Mouse (Mus musculus): ENCODE results near the gene Apba1. TPM values are rescaled to one million over a fixed set of nuclear protein-coding genes. Genes with fewer than 3 reads are reported as not detected.

Gene Apba1
- total RNA-seq, 4 experiments from 2014 or later: 124 to 130 (median 127) TPM

DNA sequence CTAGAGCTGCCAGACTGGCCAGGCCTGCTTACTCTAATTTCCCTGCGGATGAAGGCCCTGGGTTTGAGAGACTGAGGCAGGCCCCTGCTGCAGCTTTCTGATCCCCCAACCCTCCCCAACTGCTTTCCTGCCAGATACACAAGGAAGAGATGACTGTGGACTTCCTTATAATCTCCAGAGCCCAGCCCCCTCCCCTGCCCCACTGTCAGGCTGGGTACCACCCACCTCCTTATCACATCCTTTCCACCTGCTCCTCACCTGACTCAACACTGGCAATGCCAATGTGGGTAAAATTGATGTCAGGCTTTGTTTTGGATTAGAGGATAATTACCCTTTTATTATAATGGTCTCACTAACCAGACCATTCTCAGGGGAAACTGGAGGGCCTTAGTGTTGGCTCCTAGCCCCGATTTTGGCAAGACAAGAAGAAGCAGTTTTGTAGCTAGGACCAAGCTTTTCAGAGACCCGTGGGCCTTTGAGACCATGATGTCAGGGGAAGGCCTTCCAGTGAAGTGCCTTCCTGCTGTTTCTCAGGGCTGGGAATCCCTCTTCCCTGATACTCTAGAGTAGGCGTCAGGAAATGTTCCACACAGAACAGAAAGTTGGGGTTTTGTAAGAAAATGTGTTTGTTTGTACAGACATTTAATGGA lies 44.7 kb downstream of the Apba1 start:
- no peak for DNase-seq (ENCODE audit: low spot score in 2 of 2)

- DNase-seq (ENCODE audit: low spot score in 2 of 2): no peak
Observed at GRCm38 (mm10) chr19:23806796-23807195, 48.1 kb downstream of the Apba1 start.

GRCm38 (mm10) chr19:23807371-23807770 lies 48.7 kb downstream of the Apba1 start:
- DNase-seq (ENCODE audit: low spot score in 2 of 2): no peak

- no peak for DNase-seq (ENCODE audit: low spot score in 2 of 2)
Observed at GRCm38 (mm10) chr19:23809236-23809635, 50.5 kb downstream of the Apba1 start.

GRCm38 (mm10) chr19:23810512-23810911 lies 51.8 kb downstream of the Apba1 start:
- DNase-seq (ENCODE audit: low spot score in 2 of 2): no peak

DNA sequence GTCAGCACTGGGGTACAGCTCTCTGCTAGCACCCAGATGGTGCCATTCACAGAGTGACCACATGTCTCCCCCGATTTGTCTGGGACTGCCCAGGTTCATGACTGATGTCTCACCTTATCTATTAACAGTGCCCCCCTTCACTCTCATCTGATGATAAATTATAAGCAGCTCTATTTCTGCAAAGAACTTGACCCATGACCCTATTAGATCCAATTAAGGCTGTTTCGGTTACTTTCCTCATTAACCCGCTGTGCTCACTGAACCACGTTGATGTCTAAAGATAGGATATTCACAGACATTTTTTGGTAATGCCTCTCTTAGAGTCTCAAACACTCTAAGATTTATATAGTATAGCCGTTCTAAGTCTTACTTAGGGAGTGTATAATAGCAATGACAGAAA lies 52.3 kb downstream of the Apba1 start:
- DNase-seq (ENCODE audit: low spot score in 2 of 2): no peak

GRCm38 (mm10) chr19:23816762-23817161 lies 58.1 kb downstream of the Apba1 start:
- DNase-seq (ENCODE audit: low spot score in 2 of 2): no peak

GRCm38 (mm10) chr19:23817196-23817595 lies 58.5 kb downstream of the Apba1 start:
- no peak for DNase-seq (ENCODE audit: low spot score in 2 of 2)

DNA sequence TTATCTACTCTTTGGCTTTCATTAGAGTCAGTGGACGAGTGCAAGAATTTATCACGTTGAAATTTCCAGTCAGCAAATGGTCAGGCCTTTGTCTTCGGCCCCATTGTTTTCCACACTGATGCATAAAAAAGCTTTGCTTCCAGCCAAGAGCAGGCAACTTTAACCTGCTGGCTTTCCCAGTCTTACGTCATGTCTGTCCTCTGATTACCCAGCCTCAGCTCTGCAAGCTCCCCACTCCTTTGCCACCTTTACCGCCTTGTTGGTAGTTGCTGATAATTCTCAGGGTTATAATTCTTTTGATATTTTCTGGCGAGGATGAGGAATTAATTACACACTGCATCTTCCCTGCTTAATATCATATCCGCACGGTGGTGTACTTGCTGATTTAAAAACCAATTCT lies 61.2 kb downstream of the Apba1 start:
- DNase-seq (ENCODE audit: low spot score in 2 of 2): no peak

DNA sequence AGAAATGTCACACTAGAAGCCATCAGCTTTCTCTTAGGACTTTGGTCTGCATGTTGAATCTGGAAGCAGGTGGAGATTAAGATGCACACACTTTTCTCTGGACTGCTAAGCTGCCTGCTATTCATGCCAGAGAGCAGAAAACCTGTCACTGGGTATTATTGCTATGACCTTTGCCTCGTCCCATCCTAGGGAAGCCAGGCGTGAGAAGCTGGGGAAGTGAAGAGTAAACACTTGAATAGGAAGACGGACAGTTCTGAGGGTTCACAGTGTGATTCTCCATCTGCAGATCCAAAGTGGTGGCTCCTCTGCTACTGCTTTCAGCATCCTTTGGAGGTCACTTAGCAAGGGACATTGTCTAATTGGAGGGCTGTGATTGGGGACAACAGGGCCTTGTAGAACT lies 63.8 kb downstream of the Apba1 start:
- no peak for DNase-seq (ENCODE audit: low spot score in 2 of 2)

GRCm38 (mm10) chr19:23823533-23823932 lies 64.8 kb downstream of the Apba1 start:
- DNase-seq (ENCODE audit: low spot score in 2 of 2): no peak

GRCm38 (mm10) chr19:23826251-23826650 lies 67.6 kb downstream of the Apba1 start:
- no peak for DNase-seq (ENCODE audit: low spot score in 2 of 2)

DNA sequence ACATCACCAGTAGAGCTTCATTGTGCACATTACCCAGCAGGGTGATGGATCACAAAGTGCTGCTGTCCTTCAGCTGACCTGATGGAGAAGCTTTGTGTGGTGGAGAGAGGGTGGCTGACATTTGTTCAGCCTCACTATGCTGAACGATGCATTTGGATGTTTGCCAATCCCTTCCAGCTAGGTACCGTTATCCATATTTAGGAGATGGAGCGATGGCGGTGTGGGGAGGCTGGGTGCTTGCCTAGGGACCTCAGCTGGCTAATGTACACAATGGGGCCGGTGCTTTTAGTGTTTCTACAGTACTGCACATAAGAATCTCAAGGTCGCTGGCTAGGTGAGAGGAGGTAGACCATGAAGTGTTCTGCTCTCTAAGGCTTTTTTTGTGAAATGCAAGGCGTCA lies 72.1 kb downstream of the Apba1 start:
- no peak for DNase-seq (ENCODE audit: low spot score in 2 of 2)

GRCm38 (mm10) chr19:23833685-23834682 lies 75.3 kb downstream of the Apba1 start:
- peak in 1 of 2 experiments; percentile 27 for DNase-seq (ENCODE audit: low spot score in 2 of 2)

DNA sequence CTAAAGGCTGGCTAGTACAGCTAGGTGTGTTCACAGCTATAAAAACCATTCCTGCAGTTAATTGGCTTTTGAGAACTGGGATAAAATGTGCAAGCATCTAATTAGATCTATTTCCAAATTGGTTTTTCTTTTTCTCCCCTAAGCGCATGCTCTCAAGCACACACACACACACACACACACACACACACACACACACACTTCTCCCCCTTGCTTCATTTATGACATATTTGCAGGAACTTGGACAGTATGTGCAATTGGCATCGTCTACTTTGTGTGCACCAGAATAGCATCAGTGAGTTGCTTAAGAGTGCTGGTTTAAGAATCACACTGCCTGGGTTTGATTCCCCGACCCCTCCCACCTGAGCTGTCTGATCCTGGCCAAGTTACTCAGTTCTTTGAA lies 76.0 kb downstream of the Apba1 start:
- peak in 1 of 2 experiments; percentile 34 for DNase-seq (ENCODE audit: low spot score in 2 of 2)

DNA sequence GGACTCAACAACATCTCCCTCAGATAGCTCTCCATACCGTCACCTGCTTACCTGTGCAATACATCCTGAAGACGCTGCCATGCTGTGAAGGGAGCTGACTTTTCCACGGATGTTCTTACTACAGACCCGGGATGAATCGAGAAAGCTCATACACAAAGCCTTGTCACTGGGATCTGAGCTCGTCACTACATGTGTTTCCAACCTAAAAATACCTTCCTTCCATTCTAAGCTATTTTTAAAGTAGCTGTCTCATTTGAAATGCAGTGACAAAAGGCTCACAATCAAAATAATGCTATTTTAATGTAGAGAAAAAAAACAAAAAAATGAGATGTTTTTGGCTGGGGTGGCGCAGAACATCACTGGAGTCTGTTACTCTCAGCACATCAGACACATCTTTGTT lies 97.1 kb downstream of the Apba1 start:
- DNase-seq (ENCODE audit: low spot score in 2 of 2): no peak

- no peak for DNase-seq (ENCODE audit: low spot score in 2 of 2)
Observed at GRCm38 (mm10) chr19:23858091-23858490, 99.4 kb downstream of the Apba1 start.

DNA sequence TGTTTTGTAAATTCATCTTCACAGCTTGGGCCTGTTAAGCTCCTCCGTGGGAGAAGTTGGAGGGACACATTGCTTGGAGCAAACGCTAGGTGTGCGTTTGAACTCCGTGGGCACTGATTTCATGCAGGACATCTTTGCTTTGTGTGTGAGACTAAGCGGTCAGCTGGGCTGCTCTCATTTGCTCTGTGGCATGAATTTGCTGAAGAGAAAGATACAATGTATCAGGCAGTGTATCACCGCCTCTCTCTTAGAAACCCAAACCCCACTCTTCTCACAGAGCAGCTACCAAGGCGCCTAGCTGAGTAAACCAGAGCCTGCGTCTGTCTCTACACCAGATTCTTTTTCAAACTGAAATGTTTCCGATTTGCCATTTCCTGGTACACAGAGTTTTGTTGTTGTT lies 100.1 kb downstream of the Apba1 start:
- no peak for DNase-seq (ENCODE audit: low spot score in 2 of 2)

GRCm38 (mm10) chr19:23860151-23860820 lies 101.6 kb downstream of the Apba1 start:
- DNase-seq (ENCODE audit: low spot score in 2 of 2): peak in 1 of 2 experiments; percentile 37

DNA sequence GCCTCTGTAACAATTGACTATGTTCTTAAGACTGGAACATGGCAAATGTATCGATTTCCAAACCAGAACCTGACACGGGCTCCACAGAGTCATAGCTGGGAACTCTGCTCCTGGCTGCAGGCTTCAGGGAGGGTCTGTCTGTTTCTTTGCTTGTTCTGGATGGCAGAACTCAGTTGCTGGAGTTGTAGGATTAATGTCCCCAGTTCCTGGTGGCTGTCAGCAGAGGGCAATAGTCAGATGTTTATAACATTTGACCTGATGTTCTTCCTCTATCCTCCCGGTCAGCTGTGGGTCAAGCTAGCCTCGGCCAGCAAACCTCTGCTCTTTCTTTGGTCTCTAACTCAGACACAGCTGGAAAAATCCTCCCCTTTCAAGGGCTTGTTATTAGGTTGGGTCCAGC lies 104.0 kb downstream of the Apba1 start:
- no peak for DNase-seq (ENCODE audit: low spot score in 2 of 2)

DNA sequence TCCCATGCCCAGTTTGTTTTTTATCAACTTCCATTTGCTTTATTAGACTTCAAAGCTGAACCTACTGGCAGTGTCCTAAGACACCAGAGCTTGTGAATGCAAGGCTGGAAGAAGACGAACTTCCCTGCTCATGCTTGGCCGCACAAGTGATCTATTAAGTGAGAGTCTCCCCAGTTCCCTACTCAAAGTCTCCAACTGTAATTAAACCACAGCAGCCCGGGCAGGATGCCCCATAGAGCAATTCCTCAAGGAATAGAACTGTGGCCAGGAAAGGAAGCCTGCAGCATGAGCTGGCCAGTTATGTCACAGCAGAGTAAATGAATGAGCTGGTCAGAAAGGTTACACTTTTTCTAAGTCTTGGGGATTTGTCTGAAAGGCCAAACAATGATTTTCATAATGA lies 105.3 kb downstream of the Apba1 start:
- DNase-seq (ENCODE audit: low spot score in 2 of 2): no peak

- no peak for DNase-seq (ENCODE audit: low spot score in 2 of 2)
Observed at GRCm38 (mm10) chr19:23866045-23866444, 107.4 kb downstream of the Apba1 start.

All from layer of hippocampus, adult 8-10 months (tissue).